Mouse (Mus musculus): ENCODE measurements around the gene Fads2.

The Fads2 gene

DNA sequence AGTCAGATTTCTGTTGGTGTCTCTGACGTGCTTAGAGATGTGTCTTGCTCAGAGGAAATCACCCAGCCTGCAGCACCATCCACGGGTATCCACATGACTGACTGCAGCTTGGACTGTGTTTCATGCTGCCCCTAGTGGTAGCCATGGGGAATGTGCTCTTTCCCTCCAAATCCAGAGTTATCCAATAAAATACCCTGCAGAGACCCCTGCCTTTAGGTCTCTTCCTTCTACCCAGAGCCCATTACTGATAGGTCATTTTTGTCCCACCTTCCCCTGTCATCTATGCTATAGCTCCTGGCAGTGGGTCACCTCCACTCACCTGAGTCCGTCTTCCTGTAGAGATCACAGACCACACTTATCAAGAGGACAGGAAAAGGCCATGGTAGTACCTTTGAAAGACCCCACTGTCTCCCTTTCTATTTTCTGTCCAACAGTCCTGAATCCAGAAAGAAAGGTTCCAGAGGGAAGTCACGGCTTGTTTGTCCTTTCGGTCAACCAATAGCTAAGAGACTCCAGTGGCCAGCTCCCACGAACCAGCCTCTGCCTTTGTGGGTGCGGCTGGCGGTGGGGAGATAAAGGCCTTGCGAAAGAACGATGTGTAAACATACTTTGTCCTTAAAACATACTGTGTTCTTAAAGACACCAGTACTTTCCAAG lies 41.5 kb downstream of the Fads2 start:
- peak; percentile 62 for DNase-seq

DNA sequence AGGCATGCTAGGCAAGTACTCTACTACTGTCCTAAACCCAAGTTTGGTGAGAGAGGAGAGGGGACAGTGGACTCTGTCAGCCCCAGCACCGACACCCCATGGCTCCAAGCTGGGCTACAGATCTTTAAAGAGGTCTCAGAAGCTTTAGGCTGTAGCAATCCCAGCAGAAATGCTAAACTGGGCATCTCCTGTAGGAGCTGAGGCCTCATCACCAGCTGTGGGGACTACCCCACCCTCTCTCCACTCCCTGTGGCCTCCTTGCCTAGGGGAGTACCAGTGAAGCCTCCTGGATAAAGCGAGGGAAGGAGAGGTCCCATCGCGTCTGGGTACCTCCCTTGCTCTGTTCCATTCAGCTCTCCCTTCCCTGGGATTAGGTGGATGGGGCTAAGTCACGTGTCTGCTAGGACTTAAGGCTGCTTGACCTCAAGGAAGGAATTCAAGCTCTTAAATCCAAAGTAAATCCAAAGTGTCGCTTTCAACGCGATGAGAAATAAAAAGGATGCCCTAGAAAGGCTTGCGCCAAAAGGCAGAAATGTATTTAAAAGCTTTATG lies 42.6 kb downstream of the Fads2 start:
- no peak for DNase-seq

DNA sequence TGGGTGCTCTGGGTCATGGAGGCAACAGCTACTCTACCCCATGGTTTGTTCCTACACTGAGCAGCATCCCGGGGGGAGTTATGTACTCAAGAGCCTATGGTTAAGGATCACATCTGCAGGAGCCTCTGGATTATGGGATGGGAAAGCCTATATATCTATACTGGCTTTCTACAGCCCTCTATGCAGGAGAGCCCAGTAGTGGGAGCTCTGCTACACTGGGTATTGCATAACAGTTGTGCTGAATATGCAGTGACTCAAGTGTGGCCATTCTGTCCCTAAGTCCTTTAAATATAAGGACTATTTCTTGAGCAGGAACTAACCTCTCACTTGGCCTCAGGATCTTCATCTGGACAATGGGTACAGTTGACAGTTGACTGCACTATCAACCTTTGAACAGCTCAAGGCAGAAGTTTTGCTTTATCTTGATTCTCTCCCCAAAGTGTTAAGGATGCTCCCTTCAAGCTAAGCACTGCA lies 43.2 kb downstream of the Fads2 start:
- DNase-seq: no peak

DNA sequence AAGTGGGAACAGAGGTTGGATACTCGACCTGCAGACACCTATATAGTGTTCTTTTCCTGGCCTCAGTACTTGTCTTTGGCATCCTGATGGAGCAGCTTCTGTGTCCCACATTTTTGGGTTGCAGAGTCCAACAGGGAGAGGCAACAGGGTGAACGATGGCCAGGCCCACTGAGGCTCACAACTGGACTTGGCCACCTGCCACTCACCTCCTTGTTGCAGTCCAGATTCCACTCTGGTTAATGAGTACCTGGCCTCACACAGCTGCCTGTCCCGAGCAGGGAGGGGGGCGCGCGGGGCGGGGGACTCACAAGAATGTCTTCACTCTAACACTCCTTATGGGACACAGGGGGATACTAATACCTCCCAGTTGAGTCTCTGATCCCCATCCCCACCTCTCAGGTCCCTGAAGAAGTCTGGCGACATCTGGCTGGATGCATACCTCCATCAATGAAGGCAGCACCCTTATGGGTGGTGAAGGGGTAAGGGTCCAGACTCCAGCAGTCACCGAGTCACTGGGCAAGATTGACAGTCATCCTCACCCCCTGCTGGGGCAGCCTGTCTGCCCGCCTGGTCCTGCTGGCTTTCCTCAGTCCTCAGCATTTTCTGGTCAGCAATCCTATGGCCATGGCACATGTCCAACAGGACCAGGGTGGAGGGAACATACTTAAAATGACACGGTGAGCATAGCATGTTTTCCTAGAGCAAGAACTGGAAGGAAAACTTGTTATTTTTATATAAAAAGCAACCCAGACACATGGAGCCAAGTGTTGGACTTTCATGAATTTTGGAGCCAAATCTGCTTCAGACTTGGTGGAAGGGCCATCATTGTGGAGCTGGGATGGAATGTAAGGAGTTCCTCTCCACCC lies 43.8 kb downstream of the Fads2 start:
- peak; percentile 90 for DNase-seq

DNA sequence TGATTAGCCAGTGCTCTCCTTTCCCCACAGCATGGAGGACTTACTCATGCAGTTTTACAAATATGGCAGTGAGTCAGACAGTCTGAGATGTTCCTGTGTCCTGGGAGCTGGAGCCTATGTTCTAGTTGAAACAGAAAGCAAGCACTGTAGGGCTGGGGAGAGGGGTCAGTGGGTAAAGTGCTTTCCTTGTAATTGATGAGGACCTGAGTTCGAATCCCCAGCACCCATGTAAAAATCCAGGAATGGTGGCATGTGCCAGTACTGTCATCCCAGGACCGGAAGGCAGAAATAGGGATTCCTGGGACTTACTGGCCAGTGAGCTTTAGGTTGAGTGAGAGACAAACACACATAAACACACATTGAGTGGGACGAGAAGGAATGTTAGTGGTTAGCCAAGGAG lies 44.9 kb downstream of the Fads2 start:
- DNase-seq: peak; percentile 6

DNA sequence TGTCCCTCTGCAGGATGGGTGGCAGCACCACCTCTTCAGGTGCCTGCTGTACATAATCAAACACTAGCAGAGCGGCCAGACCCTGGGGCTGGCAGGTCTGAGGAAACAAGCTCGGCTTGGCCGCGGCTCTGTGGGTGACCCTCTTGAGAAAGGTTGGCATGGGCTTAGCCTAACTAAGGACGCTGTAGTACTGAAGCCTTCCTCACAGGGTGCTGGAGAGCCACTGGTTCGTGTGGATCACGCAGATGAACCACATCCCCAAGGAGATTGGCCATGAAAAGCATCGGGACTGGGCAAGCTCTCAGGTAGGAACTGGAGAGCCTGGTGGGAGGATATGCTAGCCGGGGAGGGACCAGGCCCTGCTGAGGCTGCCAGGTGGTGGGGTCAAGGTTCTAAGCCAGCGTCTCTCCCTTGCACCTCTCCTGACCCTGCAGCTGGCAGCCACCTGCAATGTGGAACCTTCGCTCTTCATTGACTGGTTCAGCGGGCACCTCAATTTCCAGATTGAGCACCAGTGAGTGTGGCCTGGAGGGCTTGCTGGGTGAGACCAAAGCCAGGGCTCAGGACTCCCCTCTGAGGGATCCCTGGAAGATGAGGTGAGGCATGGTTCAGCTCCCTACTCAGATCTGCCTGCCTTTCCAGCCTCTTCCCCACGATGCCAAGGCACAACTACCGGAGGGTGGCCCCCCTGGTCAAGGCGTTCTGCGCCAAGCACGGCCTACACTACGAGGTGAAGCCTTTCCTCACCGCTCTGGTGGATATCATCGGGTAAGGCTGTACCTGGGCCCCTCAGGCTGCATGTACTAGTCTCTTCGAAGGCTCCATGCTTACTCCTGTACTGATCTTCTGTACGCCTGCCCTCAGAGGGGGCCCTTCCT lies 45.5 kb downstream of the Fads2 start:
- peak; percentile 68 for DNase-seq

DNA sequence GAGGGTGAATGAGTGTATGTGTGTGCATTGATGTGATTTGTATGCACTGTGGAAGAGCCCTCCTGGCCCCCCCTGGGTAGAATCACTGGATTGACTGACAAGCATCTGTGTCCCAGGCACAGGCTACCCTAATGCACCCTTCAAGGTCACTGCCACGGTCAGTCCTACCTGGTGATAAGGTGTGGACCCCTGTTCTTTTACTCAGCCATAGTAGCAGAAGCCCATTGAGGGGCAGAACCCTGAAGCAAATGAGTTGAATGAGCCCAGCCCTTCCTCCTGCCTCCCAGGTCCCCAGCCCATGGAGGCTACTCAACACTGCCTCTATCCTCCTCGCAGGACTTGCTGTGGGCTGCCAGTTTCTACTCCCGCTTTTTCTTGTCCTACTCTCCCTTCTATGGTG lies 46.3 kb downstream of the Fads2 start:
- peak; percentile 7 for DNase-seq

DNA sequence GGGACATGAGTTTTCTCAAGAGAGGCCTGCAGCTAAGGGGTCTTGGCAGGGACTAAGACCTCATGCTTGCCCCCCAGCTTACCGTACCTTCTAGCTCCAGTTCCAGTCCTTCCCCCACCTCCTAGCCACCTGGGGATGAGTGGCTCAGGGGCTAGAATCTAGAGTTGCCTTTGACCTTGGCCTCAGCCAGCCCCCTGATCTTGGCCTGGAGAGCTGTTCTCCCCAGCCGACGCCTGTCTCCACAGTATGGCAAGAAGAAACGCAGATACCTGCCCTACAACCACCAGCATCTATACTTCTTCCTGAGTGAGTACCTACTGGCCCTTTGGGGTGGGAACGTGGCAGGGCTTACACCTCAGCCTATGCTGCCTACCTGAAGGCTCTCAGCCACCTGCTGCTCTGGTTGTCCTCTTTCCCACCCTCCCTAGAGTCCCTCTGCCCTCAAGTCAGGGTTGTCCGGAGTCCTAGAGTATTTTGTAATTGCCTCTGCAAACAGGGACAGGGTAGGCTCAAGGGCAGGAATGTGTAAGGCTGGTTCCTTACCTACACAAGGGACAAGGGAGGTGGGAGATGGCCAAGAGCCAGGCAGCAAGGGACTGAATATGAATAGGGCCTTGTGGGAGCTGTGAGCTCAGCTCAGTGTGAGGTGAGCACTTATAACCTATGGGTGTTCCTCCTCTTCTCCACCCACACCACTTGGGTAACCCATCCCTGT lies 47.0 kb downstream of the Fads2 start:
- DNase-seq: peak; percentile 10

DNA sequence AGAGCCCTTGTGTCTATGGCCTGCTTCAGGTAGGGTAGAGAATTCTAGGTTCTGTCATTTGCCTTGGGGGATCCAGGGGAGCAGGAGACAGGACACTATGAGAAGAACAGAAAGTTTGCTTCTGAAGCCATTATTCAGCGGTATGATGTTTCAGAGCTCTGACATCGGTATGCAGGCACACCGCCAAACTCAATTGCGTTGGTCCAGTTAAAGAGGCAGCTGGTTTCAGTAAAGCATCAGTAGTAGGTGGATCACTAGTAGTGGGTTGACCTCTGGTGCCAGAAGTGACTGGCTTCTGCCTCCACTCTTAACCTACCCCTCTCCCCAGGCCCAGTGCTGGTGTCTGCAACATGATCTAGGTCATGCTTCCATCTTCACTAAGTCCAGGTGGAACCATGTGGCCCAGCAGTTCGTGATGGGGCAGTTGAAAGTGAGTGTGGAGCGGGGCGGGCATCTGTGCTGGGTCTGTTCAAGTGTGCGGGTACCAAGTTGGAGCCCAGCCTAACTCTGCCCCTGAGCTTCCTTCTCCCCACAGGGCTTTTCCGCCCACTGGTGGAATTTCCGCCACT lies 47.8 kb downstream of the Fads2 start:
- peak; percentile 33 for DNase-seq

DNA sequence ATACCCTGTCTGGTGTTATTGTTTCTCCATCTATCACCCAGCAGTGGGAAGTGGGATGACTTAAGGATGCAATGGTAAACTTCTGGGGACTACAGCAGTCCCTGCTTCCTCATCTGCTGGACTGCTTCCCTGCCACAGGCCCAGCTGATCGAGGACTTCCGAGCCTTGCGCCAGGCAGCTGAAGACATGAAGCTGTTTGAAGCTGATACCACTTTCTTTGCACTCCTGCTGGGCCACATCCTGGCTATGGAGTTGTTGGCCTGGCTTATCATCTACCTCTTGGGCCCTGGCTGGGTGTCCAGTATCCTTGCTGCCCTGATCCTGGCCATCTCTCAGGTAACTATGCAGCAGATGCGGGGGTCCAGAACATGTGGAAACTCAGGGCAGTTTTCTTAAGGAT lies 48.8 kb downstream of the Fads2 start:
- DNase-seq: no peak

DNA sequence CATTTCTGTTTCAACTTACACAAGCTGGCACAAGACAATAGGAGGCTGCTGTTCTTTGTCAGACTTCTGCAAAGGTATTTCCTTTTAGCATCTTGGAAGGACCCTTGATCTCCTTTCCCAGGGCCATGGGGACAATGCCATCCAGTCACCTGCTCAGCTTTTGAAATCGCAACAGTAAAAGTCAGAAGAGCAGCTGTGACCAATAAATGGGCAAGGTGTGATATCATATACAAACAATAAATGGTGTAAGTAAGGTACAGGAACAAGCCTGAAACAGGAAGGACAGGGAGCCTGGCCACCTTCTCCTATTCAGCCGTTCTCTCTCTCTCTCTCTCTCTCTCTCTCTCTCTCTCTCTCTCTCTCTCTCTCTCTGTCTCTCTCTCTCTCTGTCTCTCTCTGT lies 51.1 kb downstream of the Fads2 start:
- no peak for DNase-seq

DNA sequence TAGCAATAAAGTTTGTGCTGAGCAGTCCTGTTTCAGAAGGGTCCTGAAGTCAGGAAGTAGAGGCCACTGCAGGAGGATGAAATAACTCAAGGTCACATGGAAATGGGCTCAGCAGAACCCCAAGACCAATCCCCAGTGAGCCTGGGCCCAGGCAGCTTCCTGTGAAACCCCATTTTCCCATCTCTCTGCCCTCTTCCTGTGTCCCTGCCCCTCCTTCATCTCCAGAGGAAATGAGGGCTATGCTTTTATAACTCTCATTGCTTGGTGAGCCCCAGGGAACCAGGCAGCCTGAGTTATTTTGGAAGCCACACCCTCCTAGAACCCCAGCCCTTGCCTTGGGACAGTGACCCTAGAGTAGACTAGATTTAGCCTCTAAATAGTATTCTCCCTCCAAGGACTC lies 52.0 kb downstream of the Fads2 start:
- DNase-seq: no peak

DNA sequence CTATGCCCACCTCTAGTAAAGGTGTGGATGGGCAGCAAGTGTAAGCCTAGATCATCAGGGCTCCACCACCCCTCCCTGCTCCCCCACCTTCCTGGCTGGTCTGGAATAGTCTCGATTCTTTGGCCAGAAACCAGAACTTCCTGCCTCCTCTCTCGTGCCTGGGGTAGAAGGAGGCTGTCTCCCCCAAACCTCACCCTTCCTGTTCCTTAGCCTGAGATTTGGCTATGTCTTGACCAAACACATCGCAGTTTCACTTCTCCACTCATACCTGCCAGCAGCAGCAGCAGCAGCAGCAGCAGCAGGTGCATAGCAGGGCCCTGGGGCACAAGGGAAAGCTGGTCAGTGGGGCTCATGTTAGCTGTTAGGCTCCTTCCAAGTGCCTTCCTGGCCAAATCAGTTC lies 54.6 kb downstream of the Fads2 start:
- DNase-seq: no peak

DNA sequence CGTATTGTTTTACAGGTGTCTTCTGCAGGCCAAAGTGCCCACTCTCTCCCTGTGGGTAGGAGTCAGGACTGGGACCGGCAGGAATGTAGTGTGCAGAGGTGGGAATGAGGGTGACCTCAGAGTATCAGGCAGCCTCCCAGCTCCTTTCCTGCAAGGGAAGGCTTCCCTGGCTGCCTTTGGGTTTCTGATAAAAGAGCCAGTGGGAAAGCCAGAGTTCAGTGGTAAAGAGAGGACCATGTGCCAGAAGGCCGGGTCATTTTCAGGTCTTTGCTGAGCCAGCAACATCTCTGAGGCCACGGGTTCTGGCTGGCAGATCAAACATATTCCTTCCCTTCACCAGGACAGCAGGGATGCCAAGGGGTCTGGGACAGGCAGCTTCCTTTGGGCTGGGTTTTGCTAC lies 55.2 kb downstream of the Fads2 start:
- peak; percentile 65 for DNase-seq

DNA sequence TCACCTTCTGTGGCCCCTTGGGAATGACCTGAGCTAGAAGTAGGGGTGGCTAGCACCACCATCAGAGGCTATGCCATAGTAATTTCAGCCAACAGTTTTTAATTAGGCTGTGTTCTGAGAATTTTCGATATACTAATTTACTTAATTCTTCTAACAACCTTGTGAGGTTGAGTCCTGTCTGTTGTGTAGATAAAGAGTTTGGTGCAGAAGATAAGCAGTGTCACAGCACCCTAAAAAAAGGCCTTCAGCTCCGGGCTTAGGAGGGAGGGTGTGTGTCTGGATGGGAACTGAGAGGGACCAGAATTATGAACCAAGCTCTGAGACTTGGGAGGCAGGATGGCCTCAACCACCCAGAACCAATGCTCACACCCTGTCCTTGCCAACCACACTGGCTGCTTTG lies 55.8 kb downstream of the Fads2 start:
- no peak for DNase-seq

DNA sequence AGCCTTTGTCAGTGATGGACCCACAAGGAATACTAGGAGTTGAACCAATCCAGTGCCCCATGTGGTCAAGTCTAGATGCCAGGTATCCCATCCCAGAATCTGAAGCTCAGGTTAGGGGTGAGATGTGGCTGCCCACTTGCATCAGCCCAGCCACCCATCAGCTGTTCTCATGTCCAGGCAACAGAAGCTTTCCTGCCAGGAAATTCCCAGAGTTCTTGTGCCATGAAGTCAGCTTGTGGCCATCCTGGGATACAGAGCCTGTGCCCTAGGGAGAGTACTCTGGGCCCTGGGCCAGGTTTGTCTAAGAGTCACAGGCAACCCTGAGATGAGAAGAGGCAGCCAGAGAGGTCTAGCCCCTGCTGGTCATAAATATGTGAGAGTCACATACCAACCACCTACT lies 57.9 kb downstream of the Fads2 start:
- peak; percentile 71 for DNase-seq

DNA sequence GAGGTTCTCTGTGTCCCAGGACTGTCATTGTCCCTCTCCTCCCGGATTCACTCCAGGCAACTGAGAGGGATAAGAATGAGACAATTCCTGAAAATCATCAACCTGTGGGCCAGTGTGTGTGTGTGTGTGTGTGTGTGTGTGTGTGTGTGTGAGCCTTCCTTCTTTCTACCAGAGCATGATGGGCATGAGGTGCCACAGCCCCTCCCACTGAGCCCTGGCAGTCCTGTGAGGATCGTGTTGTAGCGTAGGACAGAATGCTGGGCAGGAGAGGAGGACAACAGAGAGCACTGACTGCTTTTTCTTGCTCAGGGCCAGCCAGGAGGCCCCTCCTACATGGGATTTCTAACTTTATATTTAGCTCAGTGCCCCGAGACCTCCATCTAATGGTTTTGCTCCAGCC lies 58.7 kb downstream of the Fads2 start:
- DNase-seq: no peak

DNA sequence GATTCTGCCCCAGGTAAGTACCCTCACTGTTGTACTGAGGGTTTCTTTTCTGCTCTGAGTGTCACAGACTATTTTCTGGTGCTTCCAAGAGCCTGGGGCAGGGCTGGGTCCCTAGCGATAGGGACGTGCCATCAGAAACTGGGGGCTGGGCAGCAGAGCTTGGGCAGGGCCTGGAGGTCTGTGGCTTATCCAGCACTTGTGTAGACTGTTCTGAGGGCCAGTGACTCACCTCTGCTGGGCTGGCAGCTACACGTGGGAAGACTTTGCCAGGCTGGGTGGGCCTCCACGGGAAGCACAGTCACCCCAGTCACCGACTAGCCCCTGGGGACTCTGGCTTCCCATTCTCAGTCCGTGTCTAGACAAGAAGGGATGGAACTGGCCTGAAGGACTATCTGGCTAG lies 59.3 kb downstream of the Fads2 start:
- DNase-seq: no peak

DNA sequence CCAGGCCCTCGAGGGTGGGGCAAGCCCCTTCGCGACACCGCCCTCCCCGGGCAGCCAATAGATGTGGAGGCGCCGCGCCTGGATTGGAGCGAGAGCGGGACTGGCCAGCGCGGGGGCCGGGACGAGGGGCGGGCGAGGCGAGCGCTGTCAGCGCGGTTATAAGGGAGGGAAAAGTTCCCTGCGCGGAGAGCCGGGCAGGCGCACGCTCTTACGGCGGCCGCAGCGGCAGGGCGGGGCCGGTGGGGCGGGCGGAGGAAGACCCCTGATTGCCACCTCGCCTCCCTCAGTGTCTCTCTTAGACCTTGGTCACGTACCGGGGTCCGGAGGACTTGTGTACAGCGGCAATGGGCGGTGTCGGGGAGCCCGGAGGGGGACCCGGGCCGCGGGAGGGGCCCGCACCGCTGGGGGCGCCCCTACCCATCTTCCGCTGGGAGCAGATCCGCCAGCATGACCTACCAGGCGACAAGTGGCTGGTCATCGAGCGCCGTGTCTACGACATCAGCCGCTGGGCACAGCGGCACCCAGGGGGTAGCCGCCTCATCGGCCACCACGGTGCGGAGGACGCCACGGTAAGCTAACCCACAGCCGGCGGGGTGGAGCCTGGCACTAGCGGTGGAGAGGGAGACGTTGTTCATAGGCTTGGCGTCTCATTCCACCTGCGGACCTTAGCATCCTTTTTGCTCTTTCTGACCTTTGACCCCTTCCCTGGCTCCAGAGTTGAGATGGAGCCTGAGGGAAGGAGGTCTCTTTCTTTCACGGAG lies 60.0 kb downstream of the Fads2 start, which contains the start of gene Fads3:
TSS of gene Fads3 (plus strand) at position 182 of the 761 bp plus-strand sequence.
- peak; percentile 82 for DNase-seq

DNA sequence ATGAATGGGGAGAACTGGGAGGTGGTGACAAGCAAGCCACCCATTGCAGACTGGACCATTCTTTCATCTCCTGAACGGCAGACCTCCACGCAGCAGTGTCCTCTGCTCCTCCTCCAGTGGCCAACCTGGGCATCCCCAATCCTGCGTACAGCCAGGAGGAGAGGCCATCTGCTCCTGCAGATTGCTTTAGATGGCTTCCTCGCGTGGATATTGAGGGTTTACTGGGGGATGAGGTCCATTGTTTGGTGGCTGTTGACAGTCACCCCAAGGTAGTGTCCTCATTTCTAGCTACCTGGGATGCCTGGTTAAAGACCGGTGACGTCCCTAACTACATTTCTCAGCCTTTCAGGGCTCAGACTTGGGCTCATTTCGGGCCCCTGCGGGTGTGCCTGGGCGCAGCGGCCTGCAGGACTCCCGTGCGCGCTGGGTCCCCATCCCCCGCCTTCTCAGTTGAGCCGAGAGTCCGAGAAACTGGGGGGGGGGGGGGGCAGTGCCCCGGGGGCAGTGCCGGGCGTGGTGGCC lies 60.6 kb downstream of the Fads2 start:
- DNase-seq: no peak

DNA sequence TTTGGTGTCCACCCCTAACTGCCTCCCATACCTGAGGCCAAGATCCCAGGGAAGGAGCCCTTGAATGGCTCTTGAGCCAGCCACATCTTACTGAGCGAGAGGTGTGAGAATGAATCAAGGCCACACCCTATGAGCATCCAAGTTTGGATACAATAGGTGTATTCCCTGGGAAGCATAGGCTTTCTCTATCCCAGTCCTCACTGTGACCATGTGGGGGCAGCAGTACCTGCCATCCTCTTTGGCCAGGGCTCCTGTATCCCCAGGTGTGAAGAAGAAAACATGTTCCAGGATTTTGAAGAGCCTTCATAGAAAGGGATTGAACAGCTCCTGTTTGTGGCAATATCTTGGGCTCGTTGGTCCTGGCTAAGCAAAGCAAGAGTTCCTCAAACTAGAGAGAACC lies 61.9 kb downstream of the Fads2 start:
- peak; percentile 55 for DNase-seq
